Mouse (Mus musculus): ENCODE measurements around the gene Cdrt4. TPM values are rescaled to one million over a fixed set of nuclear protein-coding genes. Genes with fewer than 3 reads are reported as not detected.

Gene Cdrt4
- total RNA-seq (2014; rRNA removed), result not detected in 2 replicates
- 0.26 and 0.35 TPM in 2 replicates for polyA plus RNA-seq (2015; fragmentation: Nextera tagmentation; extraction: Ambion mirVana)

DNA sequence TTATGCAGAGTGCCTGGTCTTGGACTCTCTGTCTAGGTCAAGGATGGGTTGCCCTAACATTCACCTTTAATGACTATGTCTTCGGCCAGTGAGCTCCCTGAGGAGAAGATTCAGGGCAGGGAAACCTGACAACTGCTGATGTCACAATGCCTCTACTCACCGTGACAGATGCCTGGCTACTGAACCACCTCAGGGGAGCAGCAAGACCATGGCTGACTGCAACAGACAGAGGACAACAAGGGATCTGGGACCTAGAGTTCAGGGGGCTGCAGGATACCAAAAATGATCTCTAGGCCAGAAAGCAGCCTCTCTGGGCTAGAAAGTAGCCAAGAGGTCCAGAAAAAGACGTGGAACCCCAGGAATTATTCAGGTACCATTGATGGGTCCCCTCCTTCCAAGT lies at the start of gene Cdrt4:
Gene Cdrt4, plus strand, starts transcription at position 182 of the 400 bp plus-strand sequence.
- Histone ChIP-seq H3K4me3 (ENCODE audit: low read length) (no peak within 1 kb of the TSS), H3K9ac (replicated peaks; ENCODE audit: low read length) (no peak within 1 kb of the TSS), H3K36me3 (ENCODE audit: insufficient read depth, low read length) (no peaks in the 10 kb centered on the region), H3K4me2 (ENCODE audit: low read depth, low read length) (no peak within 1 kb of the TSS), H3K4me1 (ENCODE audit: insufficient read depth, low read length) (no peaks in the 10 kb centered on the region), H3K27ac (no peak within 1 kb of the TSS), H3K9me3 (ENCODE audit: low read length) (no peaks in the 10 kb centered on the region), H3K27me3 (ENCODE audit: insufficient read depth, low read length) (no peaks in the 10 kb centered on the region)
- TF ChIP-seq CTCF (IDR thresholded peaks at IDR 0.05; ENCODE audit: low read depth), result no peak
- WGBS, result 82% methylated on average over 3 of the region's 3 CpGs
- DNase-seq (ENCODE audit: low spot score) (no peak), ATAC-seq (no peak)

DNA sequence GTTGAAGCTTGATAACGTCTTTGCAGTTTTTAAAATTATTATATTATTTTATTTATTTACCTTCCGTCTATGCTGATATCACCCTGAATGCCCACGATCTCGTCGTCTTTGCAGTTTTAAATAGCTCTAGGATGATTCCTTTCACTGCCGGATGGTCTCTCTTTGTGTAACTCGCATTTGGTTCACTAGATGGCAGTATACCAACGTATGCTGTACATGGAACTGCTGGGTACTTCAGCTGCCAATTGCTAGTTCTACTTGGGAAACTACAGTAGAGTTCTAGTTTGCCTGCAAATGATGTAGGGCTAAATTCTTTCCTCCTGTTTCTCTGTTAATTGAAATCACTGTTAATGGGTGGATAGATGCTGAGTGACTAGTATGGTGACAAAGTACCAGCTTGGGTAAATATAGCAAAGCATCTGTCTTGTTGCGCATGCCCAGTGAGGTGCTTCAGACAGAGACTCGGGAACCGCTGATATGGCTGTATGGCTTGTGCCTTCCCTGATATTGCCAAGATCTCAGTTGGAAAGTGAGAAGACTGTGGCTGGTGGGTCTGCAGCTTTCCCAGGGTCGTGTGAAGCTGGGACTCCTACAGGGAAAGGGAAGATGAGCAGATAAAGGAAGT lies 49.2 kb upstream of the Cdrt4 start:
- no peaks in the 10 kb centered on the region for H3K36me3 ChIP-seq (ENCODE audit: insufficient read depth, low read length)
- 30% methylated on average over 12 of the region's 12 CpGs for WGBS
- no peaks in the 10 kb centered on the region for H3K9me3 ChIP-seq (ENCODE audit: low read length)
- peak; percentile 90 for TF ChIP-seq CTCF (IDR thresholded peaks at IDR 0.05; ENCODE audit: low read depth)
- no peak overlapping the region for H3K4me2 ChIP-seq (ENCODE audit: low read depth, low read length)
- DNase-seq (ENCODE audit: low spot score) (peak; percentile 95), ATAC-seq (peak; percentile 84; the same call in 1 of the 2 replicates)
- no peaks in the 10 kb centered on the region for H3K4me1 ChIP-seq (ENCODE audit: insufficient read depth, low read length)
- no peak overlapping the region for H3K9ac ChIP-seq (replicated peaks; ENCODE audit: low read length)
- no peak overlapping the region for H3K27ac ChIP-seq
- no peak overlapping the region for H3K4me3 ChIP-seq (ENCODE audit: low read length)
- no peaks in the 10 kb centered on the region for H3K27me3 ChIP-seq (ENCODE audit: insufficient read depth, low read length)

DNA sequence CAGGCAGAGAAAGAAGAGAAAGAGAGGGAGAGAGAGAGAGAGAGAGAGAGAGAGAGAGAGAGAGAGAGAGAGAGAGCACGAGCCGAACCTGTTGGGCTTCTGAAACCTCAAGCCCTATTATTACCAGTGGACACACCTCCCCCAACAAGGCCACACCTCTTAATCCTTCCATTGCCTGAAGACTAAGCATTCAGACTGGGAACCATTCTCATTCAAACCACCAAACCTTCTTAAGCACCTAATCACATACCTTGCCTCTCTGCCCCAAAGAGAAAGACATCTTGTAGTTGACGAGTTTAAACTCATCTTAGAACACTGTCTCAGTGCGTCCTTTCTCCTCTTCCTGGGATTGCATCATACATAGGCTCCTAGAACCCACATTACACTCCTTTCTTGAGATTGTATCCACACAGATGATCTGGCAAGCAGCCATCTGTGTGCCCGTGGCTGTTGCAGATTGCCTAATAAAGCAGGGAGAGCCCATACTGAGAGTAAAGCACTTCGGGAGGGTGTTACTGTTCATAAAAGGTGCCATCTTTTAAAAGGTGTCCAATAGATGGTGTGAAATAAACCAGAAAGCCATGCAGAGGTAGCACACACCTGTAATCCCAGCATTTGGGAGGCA lies 47.0 kb upstream of the Cdrt4 start:
- ATAC-seq, result no peak
- TF ChIP-seq CTCF (IDR thresholded peaks at IDR 0.05; ENCODE audit: low read depth), result no peak
- Histone ChIP-seq H3K36me3 (ENCODE audit: insufficient read depth, low read length) (no peaks in the 10 kb centered on the region), H3K27ac (no peak overlapping the region), H3K4me1 (ENCODE audit: insufficient read depth, low read length) (no peaks in the 10 kb centered on the region), H3K9me3 (ENCODE audit: low read length) (no peaks in the 10 kb centered on the region), H3K9ac (replicated peaks; ENCODE audit: low read length) (no peak overlapping the region), H3K4me2 (ENCODE audit: low read depth, low read length) (no peak overlapping the region), H3K4me3 (ENCODE audit: low read length) (no peak overlapping the region), H3K27me3 (ENCODE audit: insufficient read depth, low read length) (no peaks in the 10 kb centered on the region)
- DNase-seq (ENCODE audit: low spot score), result no peak
- 70% methylated on average over 6 of the region's 6 CpGs for WGBS

DNA sequence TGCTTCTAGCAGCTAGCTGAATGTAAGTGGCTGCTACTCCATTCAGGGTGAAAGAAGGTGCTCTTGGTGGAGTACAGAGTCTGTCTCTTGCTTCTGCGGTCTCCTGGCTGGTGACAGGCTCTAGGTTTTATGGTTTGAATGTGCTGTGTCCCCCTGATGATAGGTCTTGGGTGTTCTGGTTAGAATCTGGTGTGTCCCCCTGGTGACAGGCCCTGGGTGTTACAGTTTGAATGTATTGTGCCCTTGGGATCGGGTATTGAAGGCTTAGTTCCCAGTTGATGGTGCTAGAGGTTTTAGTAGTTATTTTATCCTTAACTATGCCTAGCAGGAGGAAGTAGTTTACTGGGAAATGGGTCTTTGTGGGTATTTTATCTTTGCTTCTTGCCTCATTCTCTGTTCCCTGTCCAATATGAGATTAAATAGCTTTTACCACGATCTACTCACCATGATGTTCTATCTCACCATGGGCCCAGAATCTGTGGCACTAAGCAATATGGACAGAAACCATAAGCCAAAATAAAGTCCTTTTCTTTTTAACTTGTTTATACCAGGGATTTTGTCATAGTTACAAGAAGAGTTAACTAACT lies 41.2 kb upstream of the Cdrt4 start:
- ATAC-seq (no peak), DNase-seq (ENCODE audit: low spot score) (no peak)
- Histone ChIP-seq H3K4me1 (ENCODE audit: insufficient read depth, low read length) (peaks cover 7% of the 10 kb centered on the region; the same call in 1 of the 2 replicates), H3K4me3 (ENCODE audit: low read length) (no peak overlapping the region), H3K27me3 (ENCODE audit: insufficient read depth, low read length) (no peaks in the 10 kb centered on the region), H3K36me3 (ENCODE audit: insufficient read depth, low read length) (no peaks in the 10 kb centered on the region), H3K9ac (replicated peaks; ENCODE audit: low read length) (no peak overlapping the region), H3K9me3 (ENCODE audit: low read length) (no peaks in the 10 kb centered on the region), H3K4me2 (ENCODE audit: low read depth, low read length) (no peak overlapping the region), H3K27ac (no peak overlapping the region)
- 76% methylated on average over 3 of the region's 3 CpGs for WGBS
- no peak for TF ChIP-seq CTCF (IDR thresholded peaks at IDR 0.05; ENCODE audit: low read depth)

DNA sequence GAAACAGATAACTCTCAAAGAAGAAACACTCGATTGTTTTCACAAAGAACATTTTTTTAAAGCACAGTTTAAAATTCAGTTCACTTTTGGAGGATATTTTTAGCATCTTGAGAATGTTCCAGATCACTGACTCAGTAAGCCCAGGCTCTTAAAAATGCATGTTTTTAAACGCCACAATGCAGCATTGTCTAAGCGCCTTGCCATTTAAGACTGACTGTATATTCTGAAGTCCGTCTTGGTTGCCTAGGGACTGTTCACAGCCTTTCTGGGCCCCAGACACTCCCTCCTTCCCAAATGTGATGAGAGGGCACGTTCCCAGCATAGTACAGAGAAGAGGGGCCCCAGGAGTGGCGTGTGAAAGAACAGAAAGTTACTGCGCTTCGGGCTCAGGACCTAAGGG lies 39.6 kb upstream of the Cdrt4 start:
- WGBS, result 20% methylated on average over 8 of the region's 8 CpGs
- H3K27me3 ChIP-seq (ENCODE audit: insufficient read depth, low read length), result no peaks in the 10 kb centered on the region
- no peak overlapping the region for H3K4me2 ChIP-seq (ENCODE audit: low read depth, low read length)
- peak; percentile 14 for DNase-seq (ENCODE audit: low spot score)
- ATAC-seq, result 0 out of 2 replicates have a peak, but pooled peaks have one; percentile 45
- TF ChIP-seq CTCF (IDR thresholded peaks at IDR 0.05; ENCODE audit: low read depth), result no peak
- H3K4me1 ChIP-seq (ENCODE audit: insufficient read depth, low read length), result peaks cover 7% of the 10 kb centered on the region; the same call in 1 of the 2 replicates
- H3K4me3 ChIP-seq (ENCODE audit: low read length), result no peak overlapping the region
- H3K27ac ChIP-seq, result no peak overlapping the region
- H3K9me3 ChIP-seq (ENCODE audit: low read length), result no peaks in the 10 kb centered on the region
- no peaks in the 10 kb centered on the region for H3K36me3 ChIP-seq (ENCODE audit: insufficient read depth, low read length)
- no peak overlapping the region for H3K9ac ChIP-seq (replicated peaks; ENCODE audit: low read length)

DNA sequence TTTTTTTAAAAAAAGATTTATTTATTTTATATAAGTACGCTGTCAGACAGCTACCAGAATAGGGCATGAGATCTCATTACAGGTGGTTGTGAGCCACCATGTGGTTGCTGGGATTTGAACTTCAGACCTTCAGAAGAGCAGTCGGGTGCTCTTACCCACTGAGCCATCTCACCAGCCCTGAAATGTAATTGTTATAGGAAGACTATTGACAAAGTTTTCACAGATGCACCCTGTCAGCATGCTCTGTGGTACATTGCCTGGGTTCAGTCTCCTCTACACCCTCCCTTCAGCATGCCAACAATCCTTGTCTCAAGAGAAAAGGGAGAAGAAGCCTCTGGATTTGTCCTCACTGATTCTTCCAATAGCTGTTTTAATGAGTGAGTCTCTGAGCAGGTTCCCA lies 37.9 kb upstream of the Cdrt4 start:
- DNase-seq (ENCODE audit: low spot score) (no peak), ATAC-seq (no peak)
- Histone ChIP-seq H3K4me1 (ENCODE audit: insufficient read depth, low read length) (peaks cover 7% of the 10 kb centered on the region; the same call in 1 of the 2 replicates), H3K27ac (no peak overlapping the region), H3K27me3 (ENCODE audit: insufficient read depth, low read length) (no peaks in the 10 kb centered on the region), H3K9ac (replicated peaks; ENCODE audit: low read length) (no peak overlapping the region), H3K4me2 (ENCODE audit: low read depth, low read length) (no peak overlapping the region), H3K4me3 (ENCODE audit: low read length) (no peak overlapping the region), H3K36me3 (ENCODE audit: insufficient read depth, low read length) (no peaks in the 10 kb centered on the region), H3K9me3 (ENCODE audit: low read length) (no peaks in the 10 kb centered on the region)
- no peak for TF ChIP-seq CTCF (IDR thresholded peaks at IDR 0.05; ENCODE audit: low read depth)
- WGBS, result 98% methylated on average over 2 of the region's 2 CpGs
